Mouse (Mus musculus): Measurements from ENCODE around the gene Ube2t. TPM values are rescaled to one million over a fixed set of nuclear protein-coding genes. Genes with fewer than 3 reads are reported as not detected.

Ube2t gene
- total RNA-seq, 2 experiments from 2014 or later: 6.5 to 9.5 TPM

- peak; percentile 42 to 70 for DNase-seq
- intact Hi-C loops (cut with DNase I): loop anchor here (1.0 kb wide), 1 partner anchor 121 kb away; no protein-coding TSS in a partner anchor
Measured at GRCm38 (mm10) chr1:134989372-134989771, 27.0 kb downstream of the Ube2t start.

- DNase-seq: no peak
- intact Hi-C loops (cut with DNase I): no loop called here
Measured at GRCm38 (mm10) chr1:134992046-134992645, 29.8 kb downstream of the Ube2t start.

GRCm38 (mm10) chr1:134994739-134995138 lies 32.4 kb downstream of the Ube2t start:
- intact Hi-C loops (cut with DNase I): no loop called here
- no peak for DNase-seq

- no peak for DNase-seq
- intact Hi-C loops (cut with DNase I): no loop called here
Measured at GRCm38 (mm10) chr1:134995437-134995836, 33.1 kb downstream of the Ube2t start.

- intact Hi-C loops (cut with DNase I): no loop called here
- no peak for DNase-seq
Measured at GRCm38 (mm10) chr1:134995954-134996353, 33.6 kb downstream of the Ube2t start.

- DNase-seq: no peak
- intact Hi-C loops (cut with DNase I): no loop called here
Measured at GRCm38 (mm10) chr1:134996471-134996870, 34.1 kb downstream of the Ube2t start.

- no peak for DNase-seq
- intact Hi-C loops (cut with DNase I): no loop called here
Measured at GRCm38 (mm10) chr1:134997568-134997967, 35.2 kb downstream of the Ube2t start.

DNA sequence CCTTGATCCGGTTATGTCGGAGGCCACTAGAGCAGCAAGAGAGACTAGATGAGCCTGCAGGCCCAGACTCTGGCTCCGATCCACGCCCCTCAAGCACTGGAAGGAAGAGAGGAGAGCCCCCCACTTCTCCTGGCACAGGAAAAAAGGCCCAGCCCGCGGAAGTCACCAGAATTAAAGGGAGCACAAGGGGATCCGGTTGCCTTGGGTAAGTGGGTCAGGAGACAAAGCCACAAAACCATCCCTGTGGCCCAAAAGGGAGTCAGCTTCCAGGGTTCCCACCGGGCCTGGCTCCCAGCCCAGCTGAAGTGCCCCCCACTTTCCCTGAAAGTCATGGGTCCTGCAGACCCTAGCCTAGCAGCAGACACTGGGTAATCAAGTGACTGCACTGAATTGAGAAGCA lies 35.9 kb downstream of the Ube2t start:
- DNase-seq: no peak
- intact Hi-C loops (cut with DNase I): no loop called here

GRCm38 (mm10) chr1:135000527-135000926 lies 38.2 kb downstream of the Ube2t start:
- intact Hi-C loops (cut with DNase I): no loop called here
- DNase-seq: no peak

DNA sequence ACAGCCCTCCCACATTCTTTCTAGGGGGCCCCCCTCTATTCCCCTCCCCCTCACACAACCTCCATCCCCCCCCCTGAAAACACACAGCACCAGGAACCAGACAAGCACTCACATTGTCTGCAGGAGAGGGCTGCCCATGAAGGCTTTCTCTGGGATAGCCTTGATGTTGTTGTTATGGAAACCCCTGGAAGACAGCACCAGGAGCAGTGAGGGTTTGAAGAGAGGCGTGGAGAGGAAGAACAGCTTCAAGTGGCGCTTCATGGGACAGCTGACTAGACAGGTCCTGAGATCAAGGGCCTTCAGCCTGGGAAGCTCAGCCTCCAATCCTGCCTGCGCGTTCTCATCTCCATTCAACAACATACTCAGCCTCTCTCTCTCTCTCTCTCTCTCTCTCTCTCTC lies 41.0 kb downstream of the Ube2t start:
- intact Hi-C loops (cut with DNase I): no loop called here

DNA sequence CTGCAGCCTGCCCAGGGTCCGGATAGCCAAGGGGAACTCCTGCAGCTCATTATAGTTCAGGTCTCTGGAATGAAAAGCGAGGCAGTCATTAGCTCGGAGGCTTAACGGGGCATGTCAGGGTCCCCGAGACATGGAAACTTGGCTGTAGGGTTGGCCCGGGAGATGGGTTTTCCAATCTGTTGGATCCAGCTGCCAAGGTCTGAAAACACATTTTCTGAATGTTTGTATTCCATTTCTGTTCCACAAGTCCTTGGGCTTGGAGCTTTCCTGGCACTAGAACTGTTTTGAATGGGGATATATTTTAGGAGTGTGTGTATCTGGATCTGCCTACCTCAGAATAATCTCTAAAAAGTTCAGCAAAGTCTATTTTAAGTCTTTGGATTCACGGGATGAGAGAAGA lies 43.3 kb downstream of the Ube2t start:
- intact Hi-C loops (cut with DNase I): loop anchor here (2.0 kb wide), 1 partner anchor 57 kb away; no protein-coding TSS in a partner anchor
- DNase-seq: no peak

More for the DNA sequence above, 41.0 kb downstream of the Ube2t start:
- DNase-seq: no peak

- intact Hi-C loops (cut with DNase I): no loop called here
- DNase-seq: no peak
Measured at GRCm38 (mm10) chr1:135009833-135010232, 47.5 kb downstream of the Ube2t start.

- intact Hi-C loops (cut with DNase I): no loop called here
- no peak for DNase-seq
Measured at GRCm38 (mm10) chr1:135011912-135012311, 49.5 kb downstream of the Ube2t start.

DNA sequence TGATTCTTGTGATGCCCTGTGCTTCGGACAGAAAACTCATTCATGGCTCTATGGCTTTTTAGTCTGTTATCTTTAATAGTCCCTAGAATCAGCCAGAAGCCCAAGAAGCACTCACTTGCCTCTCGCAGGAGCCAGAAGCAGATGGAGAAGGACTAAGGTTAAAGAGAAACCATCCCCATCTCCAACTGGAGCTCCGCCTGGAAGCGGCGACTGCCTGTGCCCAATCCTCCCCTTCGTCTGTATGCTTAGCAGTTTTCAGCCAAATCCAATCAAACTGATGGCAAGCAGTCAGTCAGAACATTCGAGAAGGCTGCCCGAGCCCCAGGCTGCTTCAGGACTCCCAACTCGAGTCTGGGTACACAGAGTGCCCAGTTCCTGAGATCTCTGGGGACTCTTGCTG lies 50.1 kb downstream of the Ube2t start:
- DNase-seq: no peak
- intact Hi-C loops (cut with DNase I): no loop called here

DNA sequence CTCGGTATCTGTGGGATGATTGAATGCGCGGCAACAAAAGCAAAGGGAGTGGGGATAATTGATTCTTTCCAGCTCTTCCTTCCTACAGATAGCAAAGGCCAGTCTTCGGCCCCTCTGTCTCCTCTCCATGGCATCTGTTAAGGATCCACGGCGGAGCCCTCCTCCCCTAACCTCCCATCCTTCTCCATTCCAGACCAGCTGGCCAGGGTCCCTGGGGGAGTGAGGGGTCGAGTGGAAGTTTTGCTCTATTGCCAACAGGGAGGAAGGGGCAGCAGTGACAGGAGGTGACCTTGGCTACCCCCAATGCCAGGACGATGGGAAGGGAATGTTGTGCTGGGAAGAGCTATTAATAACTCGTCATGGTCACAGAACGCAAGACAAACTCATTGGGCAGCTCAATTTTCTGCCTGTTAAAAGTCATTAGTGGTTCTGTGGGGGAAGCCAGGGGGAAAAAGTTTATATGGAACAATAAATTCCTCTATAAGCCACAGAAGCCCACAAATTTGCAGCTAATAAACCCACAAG lies 52.6 kb downstream of the Ube2t start:
- DNase-seq: no peak
- intact Hi-C loops (cut with DNase I): no loop called here

- DNase-seq: no peak
- intact Hi-C loops (cut with DNase I): no loop called here
Measured at GRCm38 (mm10) chr1:135016907-135017655, 54.7 kb downstream of the Ube2t start.

GRCm38 (mm10) chr1:135017656-135018015 lies 55.3 kb downstream of the Ube2t start:
- no peak for DNase-seq
- intact Hi-C loops (cut with DNase I): no loop called here

GRCm38 (mm10) chr1:135019087-135019774 lies 56.9 kb downstream of the Ube2t start:
- intact Hi-C loops (cut with DNase I): no loop called here

DNA sequence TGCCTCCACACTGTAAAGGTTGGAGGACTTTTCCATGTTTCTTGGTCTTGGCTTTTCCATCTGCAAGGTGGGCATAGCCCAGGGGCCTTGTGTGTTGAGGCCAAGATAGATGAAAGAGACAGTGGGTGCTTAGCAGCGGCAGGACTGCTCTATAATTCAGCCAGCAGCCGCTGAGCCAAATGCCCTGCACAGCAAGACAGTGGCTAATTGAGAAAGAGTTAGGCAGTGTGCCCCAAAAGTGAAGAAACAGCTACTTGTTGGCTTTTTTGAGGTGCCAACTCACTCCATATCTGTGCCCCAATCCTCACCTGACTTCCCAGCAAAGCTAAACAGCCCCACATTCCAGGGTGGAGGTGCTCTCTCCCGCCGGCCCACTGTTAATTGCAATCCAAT lies 57.4 kb downstream of the Ube2t start:
- intact Hi-C loops (cut with DNase I): no loop called here
- no peak for DNase-seq

More at GRCm38 (mm10) chr1:135019087-135019774, 56.9 kb downstream of the Ube2t start:
- no peak for DNase-seq

- intact Hi-C loops (cut with DNase I): no loop called here
- no peak for DNase-seq
Measured at GRCm38 (mm10) chr1:135020281-135020940, 58.0 kb downstream of the Ube2t start.

GRCm38 (mm10) chr1:135020970-135021369 lies 58.6 kb downstream of the Ube2t start:
- intact Hi-C loops (cut with DNase I): no loop called here
- DNase-seq: no peak

All from gastrocnemius, postnatal 36 days (tissue).